Mouse (Mus musculus): Measurements from ENCODE around the gene Nynrin.

Gene Nynrin

GRCm38 (mm10) chr14:55878316-55878940, 24.6 kb downstream of the Nynrin start:
- DNase-seq (ENCODE audit: low spot score in 2 of 2): no peak

- DNase-seq (ENCODE audit: low spot score in 2 of 2): peak; percentile 71 to 76
These were observed 25.8 kb downstream of the Nynrin start for GRCm38 (mm10) chr14:55879623-55880022.

GRCm38 (mm10) chr14:55880982-55881381, 27.2 kb downstream of the Nynrin start:
- no peak for DNase-seq (ENCODE audit: low spot score in 2 of 2)

GRCm38 (mm10) chr14:55882171-55882641, 28.4 kb downstream of the Nynrin start:
- no peak for DNase-seq (ENCODE audit: low spot score in 2 of 2)

DNA sequence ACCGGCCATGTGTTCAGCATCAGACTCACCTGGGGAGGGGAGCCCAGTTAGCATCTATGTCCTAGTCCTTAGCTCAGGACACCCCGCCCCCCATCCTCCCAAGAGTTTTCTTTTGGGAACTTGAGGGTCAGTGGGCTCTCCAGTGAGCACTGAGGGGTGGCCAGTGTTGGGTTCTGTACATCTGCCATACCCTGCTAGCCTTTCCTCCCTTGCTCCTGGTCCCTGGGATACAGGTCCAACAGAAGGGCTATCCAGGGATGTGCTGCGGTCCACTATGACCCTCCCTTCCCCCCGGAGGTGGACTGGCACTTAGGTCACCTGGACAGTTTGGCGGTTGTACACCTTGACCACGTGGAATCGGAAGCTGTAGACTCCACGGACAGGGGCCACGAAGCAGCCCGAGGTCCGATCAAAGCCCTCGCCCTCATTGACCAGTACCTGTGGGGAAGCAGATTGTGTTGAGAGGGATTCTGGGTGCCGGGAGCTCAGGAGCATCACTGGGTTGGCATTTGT, 29.4 kb downstream of the Nynrin start:
- DNase-seq (ENCODE audit: low spot score in 2 of 2): no peak

DNA sequence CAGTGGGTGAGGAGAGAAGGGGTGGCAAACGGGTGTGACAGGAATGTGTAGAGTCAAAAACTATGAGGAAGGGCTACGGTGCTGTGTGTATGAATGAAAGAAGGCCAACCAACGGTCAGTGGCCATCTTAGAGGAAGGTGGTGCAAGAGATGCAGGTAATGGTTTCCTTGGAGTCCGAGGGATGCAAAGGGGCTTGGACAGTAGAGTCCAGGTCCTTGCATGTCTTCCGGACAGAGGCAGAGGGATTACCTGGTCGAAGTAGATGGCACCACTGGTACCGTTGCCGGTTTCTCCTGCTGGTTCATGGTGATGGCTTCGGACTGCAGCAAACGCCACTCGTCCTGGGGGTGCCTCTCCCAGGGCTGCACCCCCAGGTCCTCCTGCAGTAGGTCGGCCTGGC, 29.9 kb downstream of the Nynrin start:
- no peak for DNase-seq (ENCODE audit: low spot score in 2 of 2)

DNA sequence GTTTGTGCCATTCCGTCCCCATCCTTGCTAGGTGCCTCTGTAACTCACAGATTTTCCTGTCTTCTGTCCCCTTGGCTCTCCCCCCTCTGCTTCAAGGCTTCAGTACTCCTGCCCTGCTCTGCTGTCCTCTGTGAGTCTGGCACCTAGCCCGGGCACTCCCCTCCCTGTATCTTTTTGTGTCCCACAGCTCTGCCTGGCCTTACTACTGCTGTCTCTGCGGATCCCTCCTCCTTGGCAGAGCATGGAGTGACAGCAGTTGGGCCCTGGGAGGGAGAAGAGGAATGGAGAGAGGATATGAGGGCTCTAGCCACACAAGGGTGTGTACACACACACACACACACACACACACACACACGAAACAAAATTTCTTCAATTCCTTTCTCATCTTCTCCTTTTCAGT, 30.4 kb downstream of the Nynrin start, which contains the start of gene Cbln3:
TSS of gene Cbln3 (minus strand) at position 227 of the 400 bp plus-strand sequence.
- DNase-seq (ENCODE audit: low spot score in 2 of 2): no peak

GRCm38 (mm10) chr14:55884713-55885113, 30.9 kb downstream of the Nynrin start, which contains the start of gene Khnyn:
Khnyn (plus strand) TSS chr14:55884947.
- DNase-seq (ENCODE audit: low spot score in 2 of 2): peak; percentile 69 to 73

DNA sequence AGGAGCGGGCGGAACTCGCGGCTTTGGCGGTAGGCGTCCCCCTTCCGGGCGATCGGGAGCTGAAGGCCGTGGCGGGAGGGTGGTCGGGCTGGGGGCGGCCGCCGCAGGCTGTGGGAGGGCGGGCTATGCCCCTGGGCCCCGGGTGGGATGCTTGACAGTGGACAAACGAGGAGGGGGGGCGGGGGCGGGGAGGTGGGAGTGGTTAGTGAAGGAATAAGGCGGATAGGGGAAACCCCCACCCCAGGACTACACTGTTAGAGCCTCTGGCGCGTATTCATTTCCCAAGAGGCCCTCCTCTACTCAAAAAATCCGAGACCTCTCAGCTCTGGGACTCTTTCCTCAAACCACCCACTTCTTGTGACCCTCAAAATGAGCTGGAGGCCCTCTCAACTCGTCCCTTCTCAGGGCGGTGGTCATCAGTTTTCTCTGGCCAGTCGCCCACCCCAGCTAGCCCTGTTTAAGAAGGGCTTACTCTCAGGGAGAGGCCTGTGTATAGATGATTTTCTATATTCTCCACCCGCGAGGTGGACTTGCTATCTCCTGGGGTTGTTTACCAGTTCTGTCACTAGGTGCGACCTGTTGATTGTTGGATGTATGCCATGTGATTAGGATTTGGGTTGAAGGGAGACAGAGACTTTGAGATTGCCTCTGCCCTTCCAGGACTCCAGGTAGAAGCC, 31.4 kb downstream of the Nynrin start:
- DNase-seq (ENCODE audit: low spot score in 2 of 2): no peak

DNA sequence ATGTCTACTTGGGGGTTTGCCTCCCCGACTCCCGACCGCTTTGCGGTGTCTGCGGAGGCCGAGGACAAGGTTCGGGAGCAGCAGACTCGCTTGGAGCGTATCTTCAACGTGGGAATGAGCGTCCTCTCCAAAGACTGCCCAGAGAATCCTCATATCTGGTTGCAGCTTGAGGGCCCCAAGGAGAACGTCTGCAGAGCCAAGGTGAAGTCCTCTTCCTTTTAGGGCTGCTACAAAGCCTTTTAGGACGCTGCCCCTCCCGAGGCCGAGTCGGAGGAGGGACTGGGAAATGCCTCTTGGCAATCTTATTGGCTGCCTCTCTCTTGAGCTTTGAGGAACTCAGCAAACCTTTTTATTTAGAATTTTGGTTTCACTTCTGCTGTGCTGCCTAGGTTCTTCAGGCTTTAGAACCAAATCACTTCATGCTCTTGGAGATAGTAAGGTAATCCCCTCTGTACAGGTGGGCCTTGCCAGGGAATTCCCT, 32.0 kb downstream of the Nynrin start:
- peak in 1 of 2 experiments; percentile 30 for DNase-seq (ENCODE audit: low spot score in 2 of 2)

DNA sequence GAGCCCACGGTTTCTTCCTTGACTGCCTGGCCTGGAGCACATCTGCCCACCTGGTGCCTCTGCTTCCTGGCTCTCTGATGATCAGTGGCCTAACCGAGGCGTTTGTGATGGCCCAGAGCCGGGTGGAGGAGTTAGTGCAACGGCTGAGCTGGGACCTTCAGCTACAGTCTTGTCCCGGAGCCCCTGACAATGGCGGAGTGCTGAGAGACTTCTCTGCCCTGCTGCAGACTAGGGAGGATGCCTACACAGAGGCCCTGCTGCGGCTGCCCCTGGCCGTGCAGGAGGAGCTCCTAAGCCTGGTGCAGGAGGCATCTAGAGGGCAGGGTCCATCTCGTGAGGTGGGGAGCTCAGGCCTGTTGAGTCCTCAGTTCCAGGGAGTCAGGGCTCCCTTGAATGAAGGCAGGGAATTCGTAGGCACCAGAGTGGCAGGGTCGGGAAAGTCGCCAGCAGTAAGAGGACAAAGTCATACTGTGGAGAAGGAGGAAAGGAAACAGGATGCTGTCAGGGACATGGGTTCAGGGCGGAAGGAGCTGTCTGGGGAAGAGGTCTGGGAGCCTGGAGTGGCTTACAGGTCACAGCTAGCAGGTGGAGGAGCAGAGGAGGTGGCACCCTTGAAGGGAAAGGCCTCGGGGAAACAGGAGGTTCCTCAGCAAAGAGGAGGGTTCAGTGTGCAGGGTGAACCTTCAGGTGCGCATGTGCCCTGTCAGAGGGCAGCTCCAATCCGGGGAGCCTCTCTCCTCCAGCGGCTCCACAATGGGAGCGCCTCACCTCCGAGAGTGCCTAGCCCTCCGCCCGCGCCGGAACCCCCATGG, 33.0 kb downstream of the Nynrin start:
- DNase-seq (ENCODE audit: low spot score in 2 of 2): no peak

GRCm38 (mm10) chr14:55897671-55898070, 43.9 kb downstream of the Nynrin start:
- DNase-seq (ENCODE audit: low spot score in 2 of 2): no peak

GRCm38 (mm10) chr14:55898947-55899346, 45.1 kb downstream of the Nynrin start:
- no peak for DNase-seq (ENCODE audit: low spot score in 2 of 2)

DNA sequence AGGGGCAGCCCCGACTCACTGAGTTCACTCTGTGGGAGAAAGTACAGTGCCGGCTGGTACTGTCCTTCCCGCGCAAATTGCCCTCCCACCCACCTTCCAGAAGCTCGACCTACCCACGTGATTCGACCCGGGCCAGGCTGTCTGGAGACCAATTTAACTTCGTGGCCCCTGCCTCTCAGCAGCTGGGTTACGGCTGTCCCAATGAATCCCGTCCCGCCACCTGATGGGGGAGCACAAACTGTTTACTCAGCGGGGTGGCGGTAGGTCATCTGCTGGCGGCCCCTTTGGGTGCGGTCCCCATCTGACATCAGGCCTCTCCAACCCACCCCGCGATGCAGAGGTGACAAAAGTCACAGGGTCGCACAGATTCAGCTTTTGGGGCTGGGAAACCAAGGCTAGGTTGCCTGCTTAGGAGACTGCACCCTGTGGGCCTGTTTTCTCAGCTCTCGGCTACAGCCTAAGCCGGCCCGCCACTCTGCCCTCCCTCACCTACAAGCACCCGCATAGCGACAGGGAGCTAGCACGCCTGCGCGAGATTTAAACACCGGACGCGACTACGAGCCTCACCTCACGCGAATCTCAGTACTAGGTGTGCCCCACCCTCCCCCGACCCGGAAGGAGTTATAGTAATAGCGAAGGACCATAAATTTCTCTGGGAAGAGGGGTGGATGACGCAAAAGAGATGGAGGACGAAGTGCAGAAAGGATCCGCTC, 46.0 kb downstream of the Nynrin start, which contains the start of gene Sdr39u1:
TSS of gene Sdr39u1 (minus strand) at position 593 of the 713 bp plus-strand sequence.
- peak; percentile 85 to 92 for DNase-seq (ENCODE audit: low spot score in 2 of 2)

DNA sequence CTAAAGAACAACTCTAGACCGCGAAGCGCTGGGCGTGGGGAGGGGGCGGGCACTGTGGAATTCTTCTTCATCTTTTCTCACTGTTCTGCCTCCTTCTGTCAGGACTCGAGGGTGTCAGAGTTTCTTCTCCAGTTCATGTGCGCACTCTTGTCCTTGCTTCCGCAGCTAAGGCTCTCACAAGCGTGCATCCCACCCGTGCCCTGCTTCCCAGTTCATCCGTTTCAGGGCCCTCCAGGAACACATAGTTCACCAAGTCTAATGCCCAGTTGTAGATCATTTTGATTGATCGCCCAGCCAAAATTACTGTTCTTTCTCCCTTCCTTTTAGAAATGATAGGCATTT, 46.6 kb downstream of the Nynrin start:
- DNase-seq (ENCODE audit: low spot score in 2 of 2): no peak

- DNase-seq (ENCODE audit: low spot score in 2 of 2): no peak
These were observed 51.7 kb downstream of the Nynrin start for GRCm38 (mm10) chr14:55905518-55905917.

DNA sequence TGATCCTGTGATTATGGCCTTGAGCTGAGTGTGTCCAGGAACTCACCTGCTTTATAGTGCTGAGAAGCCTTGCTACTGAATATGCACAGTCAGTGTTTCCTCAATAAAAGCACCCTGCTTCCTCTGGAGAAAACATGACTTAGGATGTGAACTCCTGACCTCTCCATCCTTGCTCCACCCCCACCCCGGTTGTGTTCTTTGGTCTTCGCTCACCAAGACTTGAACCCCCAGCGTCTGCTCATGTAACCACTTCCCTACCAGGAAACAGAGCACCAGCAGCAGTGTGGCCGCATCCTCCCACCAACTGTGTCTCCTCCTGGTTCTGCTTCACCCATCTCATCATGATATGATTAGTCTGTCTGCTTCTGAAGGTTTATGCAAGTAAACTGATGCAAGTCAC, 59.6 kb downstream of the Nynrin start:
- no peak for DNase-seq (ENCODE audit: low spot score in 2 of 2)

DNA sequence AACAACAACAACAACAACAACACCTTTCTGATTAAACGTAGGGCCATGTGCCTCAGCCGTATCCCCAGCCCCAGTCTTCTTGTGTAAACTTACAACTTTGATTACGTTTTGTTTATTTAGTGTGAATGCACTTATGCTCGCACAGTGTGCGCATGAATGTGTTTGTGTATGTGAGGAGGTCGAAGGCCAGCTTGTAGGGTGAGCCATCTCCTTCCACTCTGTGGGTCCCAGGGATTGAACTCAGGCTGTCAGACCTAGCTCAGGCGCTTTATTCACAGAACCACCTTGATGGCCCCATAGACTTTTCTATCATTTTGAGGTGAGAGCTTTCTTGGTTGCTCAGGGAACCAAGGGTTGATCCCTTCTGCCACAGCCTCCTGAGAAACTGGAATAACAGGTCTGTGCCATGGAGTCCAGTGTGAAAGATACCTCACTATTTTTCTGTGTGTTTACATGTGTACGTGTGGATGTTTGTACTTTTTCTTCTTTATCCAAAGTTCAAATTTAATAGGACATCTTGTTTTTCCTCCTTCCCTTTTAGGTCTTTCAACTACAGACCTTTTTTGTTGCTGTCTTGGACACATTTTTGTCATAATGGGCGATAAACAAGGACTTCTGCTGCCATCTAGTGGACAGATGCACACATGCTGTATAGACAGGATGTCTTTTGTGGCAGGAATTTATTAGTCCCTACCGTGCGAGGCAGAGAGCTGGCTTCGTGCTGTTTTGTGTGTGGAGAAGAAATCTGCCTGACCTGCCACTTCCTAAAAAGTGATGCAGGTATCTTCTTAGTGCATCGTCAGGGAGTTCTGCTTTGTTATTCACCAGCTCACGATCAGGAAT, 64.7 kb downstream of the Nynrin start:
- peak; percentile 53 to 56 for DNase-seq (ENCODE audit: low spot score in 2 of 2)

- DNase-seq (ENCODE audit: low spot score in 2 of 2): no peak
These were observed 68.8 kb downstream of the Nynrin start for GRCm38 (mm10) chr14:55922475-55923232.

All from right cerebral cortex, postnatal 36 days (tissue).